Mouse (Mus musculus) regulatory T cell (primary cell): Measurements from ENCODE around the gene D230025D16Rik.
"Not testable (repeated sequence)": the region's sequence is repeated elsewhere in the genome, so short reads cannot be mapped to it uniquely, and the experiment has no call there.

Source experiments
- in situ Hi-C: fragments of 300-600 bp; cut with MboI, MseI; formaldehyde crosslinking; loops from one replicate; pipeline ENCODE4 v1.15.1; 2025; ENCODE audit warnings: high pct_unique_total_duplicates

The D230025D16Rik gene

DNA sequence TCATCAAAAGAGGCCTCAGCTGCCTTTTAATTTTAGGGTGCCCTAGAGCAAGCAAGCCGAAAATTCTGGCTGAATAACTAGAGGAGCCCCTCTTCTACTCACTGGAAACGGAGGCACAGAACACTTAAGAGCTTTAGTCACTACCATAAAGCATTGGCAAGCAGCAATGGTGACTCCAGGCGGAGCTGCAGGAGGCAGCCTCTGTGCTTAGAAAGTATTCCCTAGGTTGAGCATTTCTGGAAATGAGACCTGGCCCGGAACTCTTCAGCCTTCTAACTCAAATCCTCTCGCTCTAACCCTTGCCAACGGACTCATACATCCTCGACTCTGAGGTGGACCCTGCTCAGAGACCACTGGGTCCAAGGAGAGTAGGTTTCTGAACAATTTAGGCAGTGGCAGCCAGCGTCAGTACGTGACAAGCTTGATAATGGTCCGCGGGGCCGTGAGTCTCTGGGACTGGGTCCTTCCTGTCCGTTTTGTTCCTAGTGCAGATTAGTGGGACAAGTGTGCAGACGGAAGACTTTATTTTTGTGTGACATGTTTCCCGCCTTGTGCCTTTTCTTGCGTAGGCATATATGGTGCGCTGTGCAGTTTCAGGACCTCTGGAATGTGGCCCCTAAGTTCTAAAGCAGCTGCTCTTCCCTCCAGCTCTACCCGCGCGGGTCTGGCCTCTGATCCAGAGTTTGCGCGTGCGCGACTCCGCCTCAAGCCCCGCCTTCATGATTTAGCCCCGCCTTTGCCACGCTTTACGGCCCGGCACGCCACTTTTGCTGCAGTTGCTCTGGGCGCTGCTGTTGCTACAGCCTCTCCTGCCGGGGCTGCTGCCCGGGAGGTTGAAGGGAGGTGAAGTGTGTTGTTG lies at the start of gene D230025D16Rik:
Gene D230025D16Rik, plus strand, starts transcription at position 733 of the 859 bp plus-strand sequence.
- in situ Hi-C loops, result no loop called here

DNA sequence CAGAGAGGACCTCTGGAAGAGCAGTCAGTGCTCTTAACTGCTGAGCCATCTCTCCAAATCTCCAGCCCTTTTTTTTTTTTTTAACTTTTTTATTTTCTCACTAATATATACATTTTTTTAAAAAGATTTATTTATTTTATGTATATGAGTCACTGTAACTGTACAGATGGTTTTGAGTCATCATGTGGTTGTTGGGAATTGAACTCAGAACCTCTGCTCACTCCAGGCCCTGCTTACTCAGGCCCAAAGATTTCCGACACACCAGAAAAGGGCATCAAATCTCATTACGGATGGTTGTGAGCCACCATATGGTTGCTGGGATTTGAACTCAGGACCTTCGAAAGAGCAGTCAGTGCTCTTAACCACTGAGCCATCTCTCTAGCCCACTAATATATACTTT lies 49.7 kb upstream of the D230025D16Rik start:
- in situ Hi-C loops, result not testable (repeated sequence)

DNA sequence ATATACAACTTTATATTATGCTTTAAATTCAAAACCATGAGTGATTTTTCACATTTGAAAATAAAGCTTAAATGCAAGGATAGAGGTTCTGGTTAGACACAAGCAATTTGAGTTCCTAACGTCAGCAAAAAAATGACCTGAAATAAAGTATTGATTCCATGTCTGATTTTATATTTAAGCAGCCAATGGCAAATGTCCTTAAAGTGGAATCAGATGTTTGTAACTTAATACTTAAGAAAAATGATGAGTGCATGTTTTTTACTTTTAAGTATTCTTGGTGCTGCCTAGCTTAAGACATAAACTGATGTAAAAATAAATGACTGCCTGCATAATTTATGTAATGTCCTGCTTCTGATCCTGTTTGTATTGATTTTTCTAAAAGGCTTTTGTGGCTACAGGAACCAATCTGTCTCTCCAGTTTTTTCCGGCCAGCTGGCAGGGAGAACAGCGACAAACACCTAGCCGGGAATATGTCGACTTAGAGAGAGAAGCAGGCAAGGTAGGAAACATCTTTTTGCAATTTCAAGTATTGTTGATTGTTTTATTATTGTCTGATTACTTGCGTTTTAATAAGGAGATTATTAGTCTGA lies 46.6 kb upstream of the D230025D16Rik start:
- in situ Hi-C loops, result no loop called here

DNA sequence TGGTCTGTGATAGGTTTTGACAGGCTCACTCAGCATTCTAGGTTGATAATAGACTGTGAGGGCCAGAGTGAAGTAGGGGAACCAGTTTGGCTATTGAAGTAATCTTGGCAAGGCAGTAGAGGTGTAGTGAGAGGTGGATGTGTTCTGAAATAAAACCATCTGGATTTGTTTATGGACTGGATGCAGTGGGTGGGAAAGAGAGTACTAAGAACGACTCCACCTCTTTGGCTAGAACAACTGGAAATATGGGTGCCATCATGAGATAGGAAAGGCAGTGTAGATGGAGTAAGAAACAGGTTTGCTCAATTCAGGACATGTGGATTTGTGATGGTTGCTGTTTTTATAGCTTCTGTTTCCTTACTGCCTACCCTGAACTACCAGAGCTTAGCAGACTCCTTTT lies 42.7 kb upstream of the D230025D16Rik start:
- in situ Hi-C loops, result no loop called here

DNA sequence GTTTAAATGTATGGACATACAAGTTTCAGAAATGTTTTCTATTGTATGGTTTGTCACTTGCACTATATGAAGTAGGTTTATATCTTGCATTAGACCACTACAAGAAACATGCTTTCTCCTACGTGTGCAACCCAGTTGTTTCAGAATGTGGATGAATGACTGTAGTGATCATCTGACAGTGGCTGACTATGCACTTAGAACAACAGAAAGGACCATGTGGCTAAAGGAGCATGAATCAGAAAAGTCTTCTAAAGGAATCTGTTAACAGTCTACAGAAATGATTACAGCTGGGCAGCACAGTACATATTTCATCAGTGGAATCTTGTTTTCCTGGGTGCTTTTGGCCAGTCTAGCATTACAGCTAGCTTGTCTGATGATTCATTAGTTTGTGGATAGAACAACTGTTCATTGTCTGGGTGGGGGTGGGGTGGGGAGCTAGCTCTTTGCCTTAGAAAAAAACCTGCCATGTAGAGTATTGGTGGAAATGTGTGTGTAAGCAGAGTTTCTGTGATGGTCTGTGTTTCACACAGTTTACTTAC lies 38.4 kb upstream of the D230025D16Rik start:
- in situ Hi-C loops, result no loop called here

DNA sequence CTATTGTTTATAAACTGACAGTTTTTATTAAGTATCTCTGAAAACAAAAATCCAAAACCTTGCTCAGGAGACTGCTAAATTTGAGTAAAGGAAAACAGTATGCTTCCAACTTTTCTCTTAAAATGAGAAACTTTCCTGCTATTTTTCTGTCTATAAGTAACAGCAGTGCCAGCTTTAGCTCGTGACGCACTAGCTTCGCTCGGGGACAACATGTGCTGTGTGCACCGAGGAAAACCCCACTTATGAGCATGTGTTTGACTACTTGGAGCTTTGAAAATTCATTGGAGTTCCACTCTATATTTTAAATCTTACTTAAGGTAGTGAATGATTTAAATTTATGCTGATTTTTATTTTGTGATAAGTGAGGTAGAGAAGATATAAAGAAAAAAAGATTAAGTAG lies 32.8 kb upstream of the D230025D16Rik start:
- in situ Hi-C loops, result no loop called here

DNA sequence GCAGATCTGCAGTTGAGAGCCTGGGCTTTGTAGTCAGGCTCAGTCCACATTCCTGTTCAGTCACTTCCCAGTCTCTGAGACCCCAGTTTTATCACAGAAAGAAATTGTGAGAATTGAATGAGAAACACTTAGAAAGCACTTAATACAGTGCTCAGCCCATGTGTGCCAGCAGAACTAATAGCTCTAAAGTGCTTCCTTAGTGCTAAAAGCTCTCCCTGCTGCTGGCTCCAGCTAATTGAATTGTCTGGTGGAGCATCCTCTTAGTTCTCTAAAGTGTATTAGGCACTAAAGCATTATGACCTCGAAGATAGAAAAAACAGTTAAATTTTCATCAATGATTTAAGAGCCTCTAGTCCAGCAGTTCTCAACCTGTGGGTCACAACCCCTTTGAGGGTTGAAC lies 19.2 kb upstream of the D230025D16Rik start:
- in situ Hi-C loops, result no loop called here

DNA sequence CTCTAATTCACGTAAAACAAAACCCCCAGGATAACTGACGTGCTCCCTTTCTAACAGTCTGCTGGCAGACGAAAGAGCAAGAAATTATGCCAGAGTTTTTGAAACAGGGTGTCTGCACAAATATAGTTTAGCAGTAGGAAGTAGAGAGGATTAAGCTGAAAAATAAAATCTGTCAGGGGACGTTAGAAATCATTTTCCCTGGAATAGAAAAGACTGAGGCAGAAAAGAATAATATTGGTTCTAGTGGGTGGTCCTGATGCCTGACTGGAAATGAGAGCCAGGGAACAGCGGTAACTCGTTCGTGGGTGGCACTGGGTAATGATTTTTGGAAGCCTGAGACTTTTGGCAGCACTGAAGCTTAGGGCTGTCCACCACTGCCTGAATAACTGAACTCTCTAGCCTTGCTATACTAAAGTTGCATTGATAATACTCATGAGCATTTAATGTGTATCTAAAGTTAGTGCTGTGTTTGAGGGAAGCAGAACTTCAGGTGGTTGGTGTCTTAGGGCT lies 18.1 kb upstream of the D230025D16Rik start:
- in situ Hi-C loops, result no loop called here

DNA sequence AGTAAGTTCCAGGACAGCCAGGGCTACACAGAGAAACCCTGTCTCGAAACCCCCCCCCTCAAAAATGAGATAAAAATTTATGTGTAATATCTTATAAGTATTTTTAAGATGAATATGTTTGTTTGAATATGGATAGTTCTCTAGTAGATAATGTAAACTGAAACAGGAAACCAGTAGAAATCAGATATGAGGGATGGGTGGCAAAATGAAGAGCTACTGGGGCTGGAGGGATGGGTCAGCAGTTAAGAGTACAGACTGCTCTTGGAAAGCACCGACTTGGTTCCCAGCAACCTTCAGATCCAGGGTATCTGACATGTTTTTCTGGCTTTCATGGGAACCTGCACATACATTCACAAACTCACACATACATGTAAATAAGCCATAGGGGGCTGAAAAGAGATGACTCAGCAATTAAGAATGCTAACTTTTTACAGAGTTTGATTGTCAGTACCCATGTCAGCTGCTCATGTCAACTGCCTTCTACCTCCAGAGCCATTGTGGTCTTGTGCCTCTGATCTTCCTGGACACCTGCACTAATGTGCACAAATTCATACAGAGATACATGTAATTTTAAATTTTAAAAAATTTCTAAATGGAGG lies 17.2 kb upstream of the D230025D16Rik start:
- in situ Hi-C loops, result no loop called here

DNA sequence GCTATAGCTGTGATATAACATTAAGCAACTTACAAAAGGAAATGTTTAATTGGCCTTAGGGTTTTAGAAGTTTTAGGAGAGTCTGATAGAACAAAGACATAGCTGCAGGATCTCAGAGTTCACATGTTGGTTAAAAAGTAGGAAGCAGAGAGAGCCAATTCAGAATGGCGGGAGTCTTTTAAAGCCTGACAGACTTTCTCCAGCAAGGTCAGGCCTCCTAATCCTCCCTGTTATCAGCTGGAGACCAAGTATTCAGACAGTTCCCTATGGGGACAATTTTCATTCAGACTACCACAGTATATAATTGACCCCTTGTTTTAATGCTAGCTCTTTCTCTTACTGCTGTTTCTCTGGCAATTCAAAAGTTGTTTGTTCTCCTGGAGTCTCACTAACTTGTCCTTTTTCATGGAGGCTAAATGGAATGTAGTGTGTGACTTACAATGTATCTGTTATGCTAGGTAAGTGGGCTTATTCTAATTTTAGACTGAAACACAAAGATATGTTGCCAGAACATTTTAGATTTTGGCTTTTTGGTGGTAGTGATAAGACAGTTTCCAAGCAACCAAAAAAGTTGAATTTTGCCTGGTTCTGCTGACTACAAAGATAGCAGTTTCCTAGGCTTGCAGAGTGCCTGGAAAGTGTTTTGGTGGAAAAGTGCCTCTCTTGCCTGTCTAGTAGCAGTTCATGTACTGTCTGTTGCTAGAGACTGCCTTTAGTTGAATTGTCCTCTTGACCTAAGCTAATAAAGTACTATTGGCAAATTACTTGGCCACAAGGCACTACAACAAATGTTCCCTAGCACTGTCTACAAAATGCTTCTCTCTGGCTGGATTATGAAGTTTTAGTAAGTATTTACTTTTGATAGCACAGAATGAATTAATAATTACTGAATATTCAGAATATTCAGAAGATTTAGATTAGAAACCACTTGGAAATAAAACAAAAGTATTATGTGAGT lies 15.5 kb upstream of the D230025D16Rik start:
- in situ Hi-C loops, result no loop called here

DNA sequence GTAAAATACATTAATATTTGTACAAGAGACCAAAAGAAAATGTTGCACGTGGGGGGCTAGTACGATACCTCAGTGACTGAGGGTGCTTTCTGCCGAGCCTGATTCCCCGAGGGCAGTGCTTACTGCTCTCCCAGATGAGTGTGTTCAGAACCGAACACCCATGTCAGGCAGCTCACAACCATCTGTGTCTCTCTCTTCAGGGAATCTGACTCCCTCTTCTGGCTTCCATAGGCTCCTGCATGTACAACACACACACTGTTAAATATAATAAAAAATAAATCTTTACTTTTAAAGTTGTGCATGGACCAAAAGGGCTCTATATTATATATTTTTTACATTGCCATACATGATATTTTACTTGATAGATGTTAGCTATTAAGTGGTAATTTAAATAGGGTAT lies 10.8 kb upstream of the D230025D16Rik start:
- in situ Hi-C loops, result no loop called here

DNA sequence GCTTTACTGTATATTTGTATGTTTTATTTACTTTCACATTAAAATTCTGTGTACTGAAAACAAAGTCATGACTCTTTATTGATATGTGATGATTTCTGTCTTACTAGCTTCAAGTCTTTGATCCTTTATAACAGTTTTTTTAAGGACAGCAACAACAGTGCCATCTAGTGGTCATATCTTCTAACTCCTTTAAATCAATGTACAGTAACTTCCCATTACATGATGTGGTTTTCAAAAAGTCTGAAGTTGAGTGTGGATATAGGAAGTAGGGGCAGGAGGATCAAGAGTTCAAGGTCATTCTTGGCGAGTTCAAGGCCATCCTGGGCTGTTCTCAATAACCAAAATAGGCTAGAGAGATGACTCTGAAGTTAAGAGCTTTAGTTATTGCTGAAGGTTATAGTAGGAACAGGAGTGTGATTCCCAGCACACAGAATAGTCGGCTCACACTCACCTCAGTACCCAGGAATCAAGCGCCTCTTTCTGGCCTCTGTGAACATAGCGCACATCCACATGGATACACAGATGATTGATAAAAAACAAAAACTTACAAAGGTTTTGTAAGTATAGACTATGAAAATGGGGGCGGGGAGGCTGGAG lies 6.9 kb upstream of the D230025D16Rik start:
- in situ Hi-C loops, result no loop called here

DNA sequence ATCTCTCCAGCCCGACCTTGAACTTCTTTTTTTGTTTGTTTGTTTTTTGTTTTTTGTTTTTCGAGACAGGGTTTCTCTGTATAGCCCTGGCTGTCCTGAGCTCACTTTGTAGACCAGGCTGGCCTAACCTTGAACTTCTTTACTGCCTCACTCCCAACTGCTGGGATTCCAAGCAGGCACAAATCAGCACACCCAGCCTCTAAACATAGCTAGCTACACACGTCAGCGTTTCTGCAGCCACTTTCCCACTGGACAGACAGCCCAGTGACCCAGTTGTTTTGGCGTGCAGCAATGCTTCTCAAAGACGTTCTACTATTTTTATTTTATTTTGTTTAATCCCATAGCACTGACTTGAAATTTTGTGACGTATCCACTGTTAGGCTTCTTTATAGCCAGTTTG lies 1.1 kb upstream of the D230025D16Rik start:
- in situ Hi-C loops, result no loop called here

DNA sequence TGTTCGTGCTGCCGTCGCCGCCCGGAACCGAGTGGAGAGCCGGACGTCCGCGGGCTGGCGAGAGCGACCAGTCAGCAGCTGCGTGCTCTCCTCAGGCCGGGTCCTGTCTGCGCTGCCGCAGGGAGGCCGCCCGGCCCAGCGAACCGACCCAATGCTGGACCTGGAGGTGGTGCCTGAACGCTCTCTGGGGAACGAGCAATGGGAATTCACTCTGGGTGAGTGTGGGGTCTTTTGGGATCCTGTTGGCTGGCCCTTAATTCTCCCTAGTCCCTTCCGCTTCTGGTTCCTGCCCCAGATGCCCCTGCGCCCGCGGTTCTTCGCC lies 288 bp downstream of the D230025D16Rik start:
- in situ Hi-C loops, result no loop called here

DNA sequence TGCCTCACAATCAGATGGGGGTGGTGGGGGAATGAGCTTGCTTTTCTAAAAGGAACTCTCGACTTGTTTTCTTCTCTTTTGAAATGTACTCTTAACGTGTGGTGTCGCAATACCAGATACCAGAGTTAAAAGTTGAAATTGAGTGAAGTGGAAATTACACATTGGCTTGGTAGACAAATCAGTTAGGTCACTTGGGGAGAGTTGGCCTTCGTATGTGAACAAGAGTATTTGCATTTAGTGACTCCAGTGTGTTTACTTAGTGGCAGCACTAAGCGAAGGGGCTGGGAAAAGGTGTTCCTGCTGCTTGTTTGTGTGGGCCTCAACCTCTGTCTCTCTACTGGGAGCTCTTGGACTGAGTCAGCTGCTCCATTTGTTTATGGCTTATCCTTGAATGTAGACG lies 972 bp downstream of the D230025D16Rik start:
- in situ Hi-C loops, result no loop called here

DNA sequence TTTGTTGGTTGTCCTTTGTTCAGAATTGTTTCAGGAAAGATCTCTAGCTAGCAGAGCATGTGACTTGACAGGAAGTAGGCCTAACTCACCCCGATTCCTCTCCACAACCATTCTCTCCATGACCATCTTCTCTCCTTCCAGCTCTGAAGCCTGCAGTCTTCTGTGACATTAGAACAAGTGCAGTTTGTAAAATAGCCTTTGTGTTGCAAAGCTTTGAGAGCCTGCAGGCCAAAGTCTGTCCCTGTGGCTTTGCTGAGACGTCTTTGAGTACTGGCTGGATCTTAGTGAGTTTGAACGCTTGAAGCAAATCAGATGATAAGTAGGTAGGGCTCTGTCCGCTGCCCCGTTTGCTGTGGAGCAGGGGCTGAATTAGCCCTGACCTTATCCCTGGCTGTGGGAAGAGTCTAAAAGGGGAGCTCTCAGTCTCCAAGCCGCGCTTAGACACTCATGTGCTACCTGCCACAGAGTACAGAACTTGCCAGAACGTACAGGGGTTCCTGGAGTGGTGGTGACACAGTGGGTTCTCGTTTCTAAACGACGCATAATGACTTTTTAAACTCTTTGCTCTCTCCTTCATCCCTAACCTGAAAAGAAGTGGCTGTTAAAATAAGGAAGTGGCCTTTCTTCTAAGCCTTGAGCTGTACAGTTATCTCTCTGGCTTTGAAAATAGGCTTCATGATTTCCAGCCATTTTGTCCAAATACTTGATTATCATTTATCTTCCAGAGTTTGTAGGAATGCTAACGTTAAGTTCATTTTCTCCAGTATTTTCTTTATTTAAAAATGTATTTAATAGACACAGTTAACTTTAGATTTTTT lies 6.8 kb downstream of the D230025D16Rik start:
- in situ Hi-C loops, result no loop called here

DNA sequence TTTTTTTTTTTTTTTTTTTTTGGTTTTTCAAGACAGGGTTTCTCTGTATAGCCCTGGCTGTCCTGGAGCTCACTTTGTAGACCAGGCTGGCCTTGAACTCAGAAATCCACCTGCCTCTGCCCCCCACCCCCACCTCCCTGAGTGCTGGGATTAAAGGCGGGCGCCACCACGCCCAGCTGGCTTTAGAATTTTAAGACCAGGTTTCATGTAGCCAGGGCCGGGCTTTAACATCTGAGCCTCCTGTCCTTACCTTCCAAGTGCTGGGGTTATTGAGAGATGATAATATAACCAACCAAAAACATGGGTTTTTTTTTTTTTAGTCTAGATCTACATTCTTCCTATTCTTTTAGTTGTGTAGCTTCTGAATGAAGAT lies 7.4 kb downstream of the D230025D16Rik start:
- in situ Hi-C loops, result not testable (repeated sequence)

DNA sequence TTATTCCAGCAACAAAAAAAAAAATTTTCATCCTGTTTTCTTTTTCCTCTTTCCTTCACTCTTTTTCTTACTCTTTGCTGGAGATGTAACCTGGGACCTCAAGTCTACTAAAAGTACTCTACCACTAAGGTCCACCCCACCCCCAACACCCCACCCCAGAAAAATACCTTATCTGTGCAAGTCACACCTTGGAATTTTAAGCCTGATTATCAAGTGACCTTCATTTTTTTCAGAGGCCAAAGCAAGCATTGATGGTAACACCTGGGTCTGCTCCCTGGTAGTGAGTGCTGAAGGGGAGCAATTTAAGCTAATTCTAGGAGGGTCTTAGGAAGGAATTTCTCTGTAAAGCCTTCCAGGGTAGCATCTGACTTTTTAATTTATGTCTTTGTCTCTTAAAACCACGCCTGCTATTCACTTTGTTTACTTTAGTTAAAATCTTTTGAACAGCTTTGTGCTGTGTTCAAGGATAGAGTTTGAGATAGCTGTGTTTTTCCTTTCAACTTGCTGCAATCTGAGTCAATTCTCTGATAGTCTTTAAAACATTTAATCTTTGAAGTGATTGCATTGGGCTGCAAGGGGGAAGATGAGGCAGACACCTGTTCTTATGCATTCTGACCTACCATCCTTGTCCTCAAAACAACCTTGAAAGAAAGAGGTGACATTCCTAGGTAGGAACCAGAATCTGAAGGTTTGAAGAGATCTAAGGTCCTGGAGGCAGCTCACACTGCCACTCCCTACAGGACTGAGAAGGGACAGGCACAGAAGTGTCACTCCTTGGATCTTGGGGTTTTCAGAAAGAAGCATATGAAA lies 8.4 kb downstream of the D230025D16Rik start:
- in situ Hi-C loops, result no loop called here

DNA sequence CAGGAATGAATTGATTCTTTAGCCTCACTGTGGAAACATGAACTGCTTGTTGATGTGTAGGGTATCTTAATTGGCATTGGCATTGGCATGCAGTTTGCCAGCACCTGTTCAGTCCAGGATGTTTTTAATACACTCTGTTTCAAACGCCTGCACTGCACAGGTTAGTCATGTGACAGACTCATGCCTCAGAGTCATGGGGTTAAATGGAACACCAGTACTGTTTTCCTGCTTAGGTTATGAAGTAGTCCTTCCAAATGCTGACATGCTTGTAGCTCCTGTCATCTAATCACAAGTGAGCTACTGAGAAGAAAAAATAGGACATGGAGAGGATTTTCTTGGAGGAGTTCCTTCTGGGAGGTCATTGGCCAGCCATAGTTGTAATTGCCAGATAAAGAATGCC lies 10.3 kb downstream of the D230025D16Rik start:
- in situ Hi-C loops, result no loop called here
